Mouse (Mus musculus) liver, postnatal 0 days (tissue): Measurements from ENCODE around the gene Ptpra. TPM values are rescaled to one million over a fixed set of nuclear protein-coding genes. Genes with fewer than 3 reads are reported as not detected.

Experiments
- ATAC-seq: fragments of 200-750 bp; cut with Nextera tagmentation; 2 replicates; pipeline ENCODE4 v1.8.0; 2017; ENCODE audit warnings: mild to moderate bottlenecking, moderate library complexity
- DNase-seq: peaks from one replicate; pipeline ENCODE4 v3.0.0-alpha.2; 2016
- H3K27ac ChIP-seq: fragments of 300-500 bp; sonication (generic); 2 replicates; pipeline ENCODE4 v1.5.1; 2014; ENCODE audit warnings: antibody characterized with exemption, moderate library complexity, mild to moderate bottlenecking, low read depth
- H3K27me3 ChIP-seq: fragments of 300-500 bp; sonication (generic); 2 replicates; pipeline ENCODE4 v1.6.1; 2014; ENCODE audit warnings: low read length, control low read depth, mixed read lengths; ENCODE audit not compliant: insufficient read depth
- H3K36me3 ChIP-seq: fragments of 300-500 bp; sonication (generic); replicated peaks from 2 replicates; pipeline ENCODE4 v1.6.1; 2014; ENCODE audit warnings: mild to moderate bottlenecking, control low read depth, low read length, moderate library complexity, mixed read lengths; ENCODE audit not compliant: insufficient read depth
- H3K4me1 ChIP-seq: fragments of 300-500 bp; sonication (generic); 2 replicates; pipeline ENCODE4 v1.6.1; 2014; ENCODE audit warnings: antibody characterized with exemption, mild to moderate bottlenecking, control low read depth; ENCODE audit not compliant: insufficient read depth
- H3K4me2 ChIP-seq: fragments of 300-500 bp; sonication (generic); 2 replicates; pipeline ENCODE4 v1.6.1; 2014; ENCODE audit warnings: low read depth, mild to moderate bottlenecking, low read length, moderate library complexity, mixed read lengths
- H3K4me3 ChIP-seq: fragments of 300-500 bp; sonication (generic); 2 replicates; pipeline ENCODE4 v1.5.1; 2014; ENCODE audit warnings: low read depth, low read length
- H3K9ac ChIP-seq: fragments of 300-500 bp; sonication (generic); replicated peaks from 2 replicates; pipeline ENCODE4 v1.6.1; 2014; ENCODE audit warnings: mild to moderate bottlenecking, moderate library complexity
- H3K9me3 ChIP-seq: fragments of 300-500 bp; sonication (generic); 2 replicates; pipeline ENCODE4 v1.6.1; 2016; ENCODE audit warnings: mild to moderate bottlenecking, control low read depth, low read length, mixed read lengths
- CTCF ChIP-seq: sonication (generic); IDR thresholded peaks from 2 replicates; pipeline ENCODE4 v1.5.1; 2016; ENCODE audit warnings: antibody characterized with exemption, low read depth
- EP300 ChIP-seq: IDR thresholded peaks from 2 replicates; pipeline ENCODE4 v1.6.1; 2016; ENCODE audit warnings: antibody characterized with exemption, low read depth, mild to moderate bottlenecking
- WGBS: fragments of 180-500 bp; shearing (Covaris S2); extraction: QIAGEN DNeasy Blood & Tissue Kit; methylation state at CpG from one replicate; pipeline ENCODE4 v1.1.7; 2014; ENCODE audit not compliant: insufficient replicate concordance; 5-methylcytosine and 5-hydroxymethylcytosine counted together
- polyA plus RNA-seq: library from polyadenylated mRNA; unstranded; fragments of >200 nt; fragmentation: Nextera tagmentation; extraction: Ambion mirVana; gene quantifications from 2 replicates; pipeline ENCODE4 v1.2.1, GENCODE M21; 2015

Gene Ptpra
- polyA plus RNA-seq, 1 experiment from 2014 or later: 18.7 TPM

DNA sequence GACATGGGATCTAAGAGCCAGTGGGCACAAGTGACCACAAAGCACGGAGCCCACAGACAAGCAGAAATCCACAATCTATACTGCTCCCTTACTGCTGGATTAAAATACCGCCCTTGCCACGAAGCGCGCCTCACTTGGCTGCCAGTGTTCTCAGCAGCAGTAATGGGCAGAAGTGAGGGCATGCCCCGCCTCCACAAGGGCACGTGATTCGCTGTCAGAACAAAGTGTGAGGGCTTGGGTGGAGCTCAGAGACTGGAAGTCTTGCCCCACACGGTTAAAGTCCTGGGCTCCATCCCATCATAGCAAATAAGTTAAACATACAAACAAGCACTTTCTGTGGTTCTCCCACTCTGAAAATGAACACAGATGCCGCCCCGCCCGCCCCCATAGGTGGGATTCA lies 127.6 kb downstream of the Ptpra start:
- H3K9me3 ChIP-seq: no peaks in the 10 kb centered on the region
- H3K9ac ChIP-seq: no peak overlapping the region
- H3K27me3 ChIP-seq: peaks cover 73% of the 10 kb centered on the region
- peaks cover 11% of the 10 kb centered on the region; the same call in 1 of the 2 replicates for H3K4me1 ChIP-seq
- TF ChIP-seq CTCF: no peak
- no peak for TF ChIP-seq EP300
- H3K4me2 ChIP-seq: peak overlapping the region; percentile 27
- H3K36me3 ChIP-seq: no peaks in the 10 kb centered on the region
- H3K4me3 ChIP-seq: no peak overlapping the region
- H3K27ac ChIP-seq: no peak overlapping the region
- WGBS: 5% methylated on average over 12 of the region's 12 CpGs
- DNase-seq: peak; percentile 73
- ATAC-seq: peak; percentile 93

DNA sequence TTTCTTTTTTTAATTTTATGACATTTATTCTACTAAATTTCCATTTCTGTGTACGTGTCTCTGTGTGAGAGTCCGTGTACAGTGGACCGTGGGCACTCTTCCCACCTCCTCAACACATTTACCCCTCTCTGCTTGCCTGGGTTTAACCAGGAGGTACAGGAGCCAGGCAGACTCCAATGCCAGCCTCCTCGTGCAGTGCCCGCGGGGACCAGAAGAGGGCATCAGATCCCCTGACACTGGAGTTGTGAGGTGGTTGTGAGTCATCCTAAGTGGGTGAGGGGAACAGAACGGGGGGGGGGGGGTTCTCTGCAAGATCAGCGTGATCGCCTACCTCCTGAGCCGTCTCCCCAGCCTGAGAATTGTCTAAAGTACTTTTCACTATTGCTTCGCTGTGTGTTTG lies 128.1 kb downstream of the Ptpra start:
- Histone ChIP-seq H3K4me2 (0 out of 2 replicates have a peak overlapping the region, but pooled peaks have one; percentile 27), H3K27ac (no peak overlapping the region), H3K27me3 (peaks cover 78% of the 10 kb centered on the region), H3K9ac (no peak overlapping the region), H3K36me3 (no peaks in the 10 kb centered on the region), H3K9me3 (no peaks in the 10 kb centered on the region), H3K4me3 (no peak overlapping the region), H3K4me1 (peaks cover 11% of the 10 kb centered on the region; the same call in 1 of the 2 replicates)
- WGBS: 14% methylated on average over 11 of the region's 11 CpGs
- no peak for TF ChIP-seq EP300
- TF ChIP-seq CTCF: peak; percentile 70
- ATAC-seq (peak; percentile 81), DNase-seq (peak; percentile 78)

DNA sequence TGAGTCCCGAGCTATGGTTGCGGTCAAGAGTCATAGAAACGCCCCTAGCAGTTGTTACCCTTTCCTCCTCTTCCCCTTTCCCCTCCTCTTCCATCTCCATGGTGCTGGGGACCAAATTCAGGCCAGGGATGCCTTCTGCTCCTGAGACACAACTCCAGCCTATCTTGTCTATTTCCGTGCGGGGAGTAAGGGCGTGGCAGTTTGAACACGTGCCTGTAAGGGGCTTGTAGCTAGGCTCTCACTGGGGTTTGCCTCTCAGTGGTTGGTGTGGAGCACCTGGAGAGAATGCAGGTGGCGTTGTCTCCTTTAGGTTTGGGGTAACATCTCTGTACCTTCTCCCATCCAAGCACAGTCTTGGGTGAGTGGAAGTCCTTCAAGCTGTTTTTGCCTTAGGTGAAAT lies 129.7 kb downstream of the Ptpra start:
- Histone ChIP-seq H3K4me2 (no peak overlapping the region), H3K4me1 (peaks cover 11% of the 10 kb centered on the region; the same call in 1 of the 2 replicates), H3K4me3 (no peak overlapping the region), H3K27ac (no peak overlapping the region), H3K36me3 (no peaks in the 10 kb centered on the region), H3K9ac (no peak overlapping the region), H3K9me3 (no peaks in the 10 kb centered on the region), H3K27me3 (peaks cover 78% of the 10 kb centered on the region)
- 8% methylated on average over 8 of the region's 8 CpGs for WGBS
- TF ChIP-seq CTCF: no peak
- no peak for TF ChIP-seq EP300
- DNase-seq: no peak
- ATAC-seq: no peak

DNA sequence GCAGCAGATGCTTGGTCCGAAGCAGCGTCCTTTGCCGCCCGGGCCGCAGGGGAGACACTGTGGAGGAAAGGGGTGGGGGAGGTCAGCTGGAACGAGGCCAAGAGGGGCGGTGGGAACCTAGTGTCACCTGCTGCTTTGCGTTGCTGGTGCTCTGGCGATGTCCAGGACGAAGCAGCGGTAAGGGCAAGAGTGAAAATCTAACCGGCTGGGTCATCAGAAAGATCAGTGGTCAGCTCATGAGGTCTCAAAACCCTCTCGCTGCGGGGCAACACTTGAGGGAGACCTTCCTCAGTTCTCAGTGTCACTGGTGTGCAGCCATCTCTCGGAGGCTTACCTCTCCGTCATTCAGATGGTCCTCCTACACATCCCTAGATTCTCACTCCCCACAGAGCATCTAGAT lies 131.1 kb downstream of the Ptpra start:
- DNase-seq (no peak), ATAC-seq (no peak)
- 11% methylated on average over 11 of the region's 16 CpGs for WGBS
- H3K27me3 ChIP-seq: peaks cover 68% of the 10 kb centered on the region
- no peak overlapping the region for H3K27ac ChIP-seq
- peak overlapping the region; percentile 26 for H3K4me2 ChIP-seq
- H3K9ac ChIP-seq: no peak overlapping the region
- no peaks in the 10 kb centered on the region for H3K9me3 ChIP-seq
- no peaks in the 10 kb centered on the region for H3K36me3 ChIP-seq
- H3K4me3 ChIP-seq: peak overlapping the region; percentile 19; the same call in 1 of the 2 replicates
- TF ChIP-seq CTCF: no peak
- peaks cover 11% of the 10 kb centered on the region; the same call in 1 of the 2 replicates for H3K4me1 ChIP-seq

DNA sequence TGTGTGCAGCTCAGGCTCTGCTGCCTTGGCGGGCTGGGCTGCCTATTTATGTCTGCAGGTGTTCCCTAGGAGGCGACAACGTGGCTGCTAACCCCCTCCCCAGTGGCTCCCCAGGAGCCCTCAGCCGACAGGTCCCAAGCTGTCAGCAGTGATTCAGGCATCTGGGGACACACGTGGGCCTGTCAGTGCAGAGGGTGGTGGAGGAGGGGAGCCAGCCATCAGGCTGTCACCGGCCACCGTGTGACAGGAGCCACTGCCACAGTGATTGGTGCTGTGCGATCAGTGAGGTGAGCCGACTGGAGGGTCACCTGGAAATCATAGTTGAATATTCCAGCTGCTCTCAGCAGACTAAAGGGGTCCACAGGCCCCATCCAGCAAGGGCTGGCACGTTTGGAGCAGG lies 132.5 kb downstream of the Ptpra start, which contains the start of gene Avp:
Gene Avp, minus strand, starts transcription at position 3 of the 400 bp plus-strand sequence.
- Histone ChIP-seq H3K4me3 (no peak within 1 kb of the TSS), H3K4me1 (peaks cover 7% of the 10 kb centered on the region; the same call in 1 of the 2 replicates), H3K9me3 (no peaks in the 10 kb centered on the region), H3K27ac (no peak within 1 kb of the TSS), H3K9ac (no peak within 1 kb of the TSS), H3K27me3 (peaks cover 55% of the 10 kb centered on the region), H3K36me3 (no peaks in the 10 kb centered on the region), H3K4me2 (no peak within 1 kb of the TSS)
- no peak for DNase-seq
- TF ChIP-seq EP300 (no peak), CTCF (no peak)
- WGBS: 46% methylated on average over 10 of the region's 10 CpGs
- no peak for ATAC-seq

DNA sequence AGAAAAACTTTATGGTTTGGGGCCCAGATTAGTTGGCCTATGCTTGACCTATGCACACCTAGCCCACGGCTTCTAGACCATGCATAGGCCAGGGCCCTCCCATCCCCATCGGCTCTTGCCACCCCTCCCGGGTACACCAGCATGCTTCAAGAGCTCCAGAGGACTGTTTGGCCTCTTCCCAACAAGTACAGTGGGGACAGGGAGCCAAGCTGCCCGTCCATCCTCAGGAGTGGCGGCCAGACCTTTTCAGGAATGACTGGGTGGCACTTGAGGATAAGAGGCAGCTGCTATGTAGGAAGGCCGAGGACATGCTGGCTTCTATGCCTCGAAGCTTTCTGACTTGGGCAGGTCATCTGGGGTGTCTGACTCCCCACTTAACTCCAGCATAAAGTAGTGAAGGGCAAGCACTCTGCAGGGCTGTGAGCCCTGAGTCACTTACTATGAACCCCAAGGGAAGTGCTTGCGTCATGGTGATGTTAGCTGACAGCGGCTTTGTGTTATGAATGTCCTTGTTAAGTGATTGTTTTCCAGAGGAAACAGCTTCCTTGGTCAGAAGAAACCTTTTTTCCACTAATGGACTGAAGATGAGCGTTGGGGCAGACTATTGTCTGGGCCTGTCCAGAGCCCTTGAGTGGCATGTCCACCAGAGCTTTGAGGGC lies 134.0 kb downstream of the Ptpra start:
- H3K4me3 ChIP-seq: no peak overlapping the region
- H3K36me3 ChIP-seq: no peaks in the 10 kb centered on the region
- no peak overlapping the region for H3K27ac ChIP-seq
- H3K9me3 ChIP-seq: no peaks in the 10 kb centered on the region
- 76% methylated on average over 10 of the region's 10 CpGs for WGBS
- H3K9ac ChIP-seq: no peak overlapping the region
- no peak for DNase-seq
- no peak overlapping the region for H3K4me2 ChIP-seq
- no peak for ATAC-seq
- no peak for TF ChIP-seq EP300
- no peak for TF ChIP-seq CTCF
- peaks cover 42% of the 10 kb centered on the region for H3K27me3 ChIP-seq
- peaks cover 7% of the 10 kb centered on the region; the same call in 1 of the 2 replicates for H3K4me1 ChIP-seq
